Mouse (Mus musculus) ES-Bruce4 (cell line): ENCODE measurements around the gene Srsf9.
"Not testable (repeated sequence)": the region's sequence is repeated elsewhere in the genome, so short reads cannot be mapped to it uniquely, and the experiment has no call there.

Experiments used
- CTCF ChIP-seq: IDR thresholded peaks from one replicate; pipeline ENCODE4 v1.8.1; 2011; ENCODE audit warnings: low read depth, low read length
- EP300 ChIP-seq: IDR thresholded peaks from 2 replicates; pipeline ENCODE4 v1.6.1; 2011; ENCODE audit warnings: low read depth, low read length; ENCODE audit not compliant: insufficient read depth
- POLR2A ChIP-seq: IDR thresholded peaks from one replicate; pipeline ENCODE4 v1.8.1; 2011; ENCODE audit warnings: low read length; ENCODE audit not compliant: insufficient read depth

- not testable (repeated sequence) for TF ChIP-seq CTCF, POLR2A, EP300
Measured at GRCm38 (mm10) chr5:115302190-115302589, 24.8 kb upstream of the Srsf9 start.
